Mouse (Mus musculus) gastrocnemius, adult 2 months (tissue): ENCODE data around the gene Kcnk5. TPM values are rescaled to one million over a fixed set of nuclear protein-coding genes. Genes with fewer than 3 reads are reported as not detected.

Source experiments
- DNase-seq: peaks from one replicate; pipeline ENCODE4 v3.0.0; 2022
- H3K27ac ChIP-seq: fragments of 200-600 bp; 2 replicates; pipeline ENCODE4 v1.8.1; 2022; ENCODE audit warnings: mild to moderate bottlenecking
- H3K4me3 ChIP-seq: fragments of 200-600 bp; 2 replicates; pipeline ENCODE4 v1.8.1; 2022; ENCODE audit warnings: mild to moderate bottlenecking, moderate library complexity
- CTCF ChIP-seq: fragments of 200-600 bp; IDR thresholded peaks from 2 replicates; pipeline ENCODE4 v1.8.1; 2022; ENCODE audit warnings: antibody characterized with exemption, mild to moderate bottlenecking, moderate library complexity
- intact Hi-C: fragments of 180-260 bp; cut with DNase I; formaldehyde crosslinking; loops from one replicate; pipeline ENCODE4 v1.15.1; 2025
- total RNA-seq, 2 experiments: library from RNA; stranded (reverse); gene quantifications; 2 replicates each; pipeline ENCODE4 v1.2.3; 2021

The Kcnk5 gene
- total RNA-seq, 2 experiments from 2014 or later = 0.48 to 0.73 TPM

DNA sequence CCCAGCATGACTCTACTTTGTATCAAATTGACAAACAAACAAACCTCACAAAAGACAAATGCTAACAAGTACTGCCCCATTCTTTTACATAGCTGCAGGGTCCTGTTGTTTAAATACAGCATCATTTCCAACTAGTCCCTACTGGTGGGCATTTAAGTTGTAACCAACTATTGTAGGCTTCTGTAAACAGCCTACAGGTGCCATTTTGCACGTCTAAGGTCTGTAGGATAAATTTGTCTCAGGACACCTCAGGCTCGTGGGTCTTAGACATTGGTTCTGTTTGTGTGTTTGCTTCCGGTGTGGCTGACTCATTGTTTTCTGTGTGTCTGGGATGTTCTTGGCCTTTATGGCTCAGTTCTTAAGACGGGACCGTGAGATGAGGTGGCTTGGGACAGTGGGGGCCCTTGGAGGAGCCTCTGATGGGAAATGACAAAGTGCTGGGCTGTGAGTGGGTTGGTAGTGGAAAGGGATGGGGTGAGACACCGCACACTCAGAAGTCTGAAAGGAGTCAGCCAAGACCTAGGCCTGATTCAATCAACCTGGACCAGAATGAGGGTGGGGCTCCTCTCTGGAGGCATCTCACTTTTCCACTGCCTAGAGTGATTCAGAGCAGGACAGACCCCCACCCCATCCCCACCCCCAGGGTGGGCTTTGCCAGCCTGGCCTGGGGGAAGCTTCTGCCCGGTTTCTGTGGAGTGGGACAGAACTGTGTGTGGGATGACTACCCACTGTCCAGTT, 35.1 kb upstream of the Kcnk5 start:
- DNase-seq = no peak
- intact Hi-C loops = no loop called here

DNA sequence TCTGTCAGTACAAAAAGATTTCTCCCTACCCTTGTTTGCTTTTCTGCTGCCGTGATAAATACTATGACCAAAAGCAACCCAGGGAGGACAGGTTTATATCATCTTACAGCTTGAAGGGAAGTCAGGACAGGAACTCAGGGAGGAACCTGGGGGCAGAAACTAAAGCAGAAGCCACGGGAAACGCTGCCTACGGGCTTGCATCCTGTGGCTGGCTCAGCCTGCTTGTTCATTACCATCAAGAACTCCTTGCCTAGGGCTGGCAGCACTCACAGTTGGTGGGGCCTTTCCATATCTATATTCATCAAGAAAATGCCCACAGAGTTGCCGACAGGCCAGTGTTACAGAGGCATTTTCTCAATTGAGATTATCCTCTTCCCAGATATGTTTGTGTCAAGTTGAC, 34.2 kb upstream of the Kcnk5 start:
- Histone ChIP-seq H3K4me3 (no peak overlapping the region), H3K27ac (no peak overlapping the region)
- DNase-seq = no peak
- TF ChIP-seq CTCF = no peak
- intact Hi-C loops = no loop called here

More for the DNA sequence above, 35.1 kb upstream of the Kcnk5 start:
- no peak for TF ChIP-seq CTCF
- Histone ChIP-seq H3K4me3 (no peak overlapping the region), H3K27ac (no peak overlapping the region)

DNA sequence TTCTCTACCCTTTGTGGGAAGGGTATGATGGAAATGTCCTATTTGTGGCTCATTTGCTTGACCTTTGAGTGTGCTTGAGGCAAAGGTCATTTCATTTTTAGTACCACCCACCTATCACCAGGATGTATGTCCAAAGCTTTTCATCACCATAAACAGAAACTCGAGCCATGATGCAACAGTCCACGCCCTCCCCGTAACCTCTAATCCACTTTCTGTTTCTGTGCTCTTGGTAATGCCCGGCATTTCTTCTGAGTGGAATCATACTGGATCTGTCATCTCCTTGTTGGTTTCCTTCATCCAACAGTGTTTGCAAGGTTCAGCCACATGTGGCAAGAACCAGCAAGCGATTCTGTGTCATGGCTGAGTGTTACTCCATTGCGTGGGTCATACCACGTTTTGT, 32.5 kb upstream of the Kcnk5 start:
- Histone ChIP-seq H3K4me3 (no peak overlapping the region), H3K27ac (no peak overlapping the region)
- no peak for DNase-seq
- intact Hi-C loops = no loop called here
- TF ChIP-seq CTCF = no peak

DNA sequence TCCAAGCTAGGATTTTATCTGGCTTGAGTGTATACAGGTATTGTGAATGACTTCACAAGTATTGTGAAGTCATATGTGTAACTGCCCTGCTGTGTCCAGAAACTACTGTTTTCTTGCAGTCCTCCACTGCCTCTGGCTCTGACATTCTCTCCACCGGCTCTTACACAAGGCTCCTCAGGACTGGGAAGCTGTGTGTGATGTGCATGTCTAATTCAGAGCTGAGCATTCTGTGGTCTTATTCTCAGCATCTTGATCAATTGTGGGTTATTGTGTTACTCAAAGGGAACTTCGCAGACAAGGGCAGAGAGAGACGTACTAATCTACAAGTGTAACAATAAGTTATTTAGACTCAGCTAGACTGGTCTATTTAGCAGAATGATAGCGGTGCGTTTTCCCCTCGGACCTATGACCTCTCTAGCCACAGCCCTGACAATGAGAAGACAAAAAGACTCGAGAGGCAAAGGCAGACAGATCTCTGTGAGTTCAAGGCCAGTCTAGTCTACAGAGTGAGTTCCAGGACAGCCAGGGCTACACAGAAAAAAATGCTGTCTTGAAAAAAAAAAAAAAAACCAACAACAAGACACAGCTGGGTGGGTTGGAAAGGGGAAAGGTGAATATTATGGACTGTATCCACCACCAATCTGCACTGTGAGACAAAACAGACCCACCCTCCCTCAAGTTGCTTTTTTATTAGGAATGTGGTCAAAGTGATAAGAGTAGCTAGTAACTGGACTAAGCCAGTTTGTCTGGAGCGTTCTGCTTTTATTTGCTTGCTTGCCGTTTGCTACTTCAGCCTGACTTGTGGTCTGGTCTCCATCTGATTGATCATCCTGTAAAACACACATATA, 30.4 kb upstream of the Kcnk5 start:
- H3K4me3 ChIP-seq = no peak overlapping the region
- H3K27ac ChIP-seq = no peak overlapping the region
- DNase-seq = no peak
- TF ChIP-seq CTCF = no peak
- intact Hi-C loops = no loop called here

DNA sequence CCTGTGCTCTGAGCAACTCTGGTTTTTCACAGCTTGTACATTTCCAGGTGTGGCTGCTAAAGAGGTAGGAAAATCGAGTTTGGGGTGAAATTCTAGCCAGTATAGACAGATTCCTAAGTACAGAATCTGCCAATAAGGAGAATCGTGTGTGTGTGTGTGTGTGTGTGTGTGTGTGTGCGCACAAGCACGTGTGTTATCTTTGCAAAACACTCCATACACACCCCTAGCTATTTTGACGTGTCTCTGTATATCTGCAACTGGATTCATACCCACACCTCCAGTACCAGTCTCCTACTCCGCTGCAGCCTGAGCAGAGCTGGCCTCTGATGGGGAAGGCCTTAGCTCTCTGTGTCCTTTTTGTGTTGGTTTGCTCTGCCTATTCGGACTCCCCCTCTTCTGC, 28.3 kb upstream of the Kcnk5 start:
- intact Hi-C loops = no loop called here
- no peak for DNase-seq
- H3K4me3 ChIP-seq = no peak overlapping the region
- no peak for TF ChIP-seq CTCF
- no peak overlapping the region for H3K27ac ChIP-seq

DNA sequence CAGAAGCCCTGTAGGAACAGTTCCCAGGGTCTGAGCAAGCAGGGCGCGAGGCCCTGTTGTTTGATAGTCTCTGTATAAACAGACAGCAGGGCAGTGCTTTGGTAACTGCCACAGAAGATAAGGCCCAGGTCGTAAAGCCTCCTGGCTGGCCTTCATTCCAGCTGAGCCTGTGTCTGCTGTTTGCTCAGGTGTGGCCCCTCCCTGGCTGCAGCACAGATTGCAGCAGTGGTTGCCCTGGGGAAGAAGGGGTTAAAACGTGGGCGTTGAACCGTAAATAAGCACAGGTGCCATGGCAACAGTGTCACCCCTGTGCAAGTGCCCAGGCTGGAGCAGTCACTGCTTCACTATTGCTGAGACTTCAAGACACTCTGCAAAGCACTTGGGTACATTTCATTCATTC, 26.8 kb upstream of the Kcnk5 start:
- no peak overlapping the region for H3K27ac ChIP-seq
- intact Hi-C loops = no loop called here
- H3K4me3 ChIP-seq = no peak overlapping the region
- TF ChIP-seq CTCF = no peak
- no peak for DNase-seq

DNA sequence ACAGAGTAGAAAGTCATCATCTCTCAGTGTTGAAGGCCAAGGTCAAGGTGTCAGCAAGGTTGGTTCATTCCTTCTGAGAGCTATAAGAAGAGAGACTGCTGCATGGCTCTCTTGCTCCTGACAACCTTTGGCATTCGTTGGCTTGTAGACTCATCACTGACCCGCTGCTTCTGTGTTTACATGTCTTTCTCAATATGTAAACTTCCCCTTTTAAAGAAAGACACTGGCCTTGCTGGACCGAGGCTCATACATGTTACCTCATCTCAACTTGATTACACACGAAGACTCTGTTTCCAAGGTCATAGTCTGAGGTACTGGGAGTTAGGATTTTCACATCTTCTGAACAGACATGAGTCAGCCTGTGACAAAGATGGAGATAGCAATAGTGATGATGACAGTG, 24.1 kb upstream of the Kcnk5 start:
- Histone ChIP-seq H3K27ac (no peak overlapping the region), H3K4me3 (no peak overlapping the region)
- no peak for TF ChIP-seq CTCF
- DNase-seq = no peak
- intact Hi-C loops = no loop called here

DNA sequence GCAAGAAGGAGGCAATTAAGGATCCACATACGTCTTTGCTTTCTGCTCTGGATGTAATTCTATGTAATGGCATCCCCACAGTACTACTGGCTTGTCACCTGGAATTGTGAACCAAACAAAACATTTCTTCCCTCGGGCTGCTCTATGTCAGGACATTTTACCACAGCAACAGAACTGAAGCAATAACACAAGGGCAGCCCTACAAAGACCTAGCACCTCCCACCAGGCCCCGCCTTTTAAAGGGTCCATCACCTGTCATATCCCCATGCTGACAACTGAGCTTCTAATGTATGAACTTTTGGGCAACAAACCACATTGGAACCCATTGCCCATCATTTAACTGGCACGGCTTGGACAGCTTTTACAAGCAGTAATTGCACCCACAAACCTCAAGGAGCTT, 21.7 kb upstream of the Kcnk5 start:
- Histone ChIP-seq H3K27ac (no peak overlapping the region), H3K4me3 (no peak overlapping the region)
- intact Hi-C loops = no loop called here
- DNase-seq = no peak
- TF ChIP-seq CTCF = no peak

DNA sequence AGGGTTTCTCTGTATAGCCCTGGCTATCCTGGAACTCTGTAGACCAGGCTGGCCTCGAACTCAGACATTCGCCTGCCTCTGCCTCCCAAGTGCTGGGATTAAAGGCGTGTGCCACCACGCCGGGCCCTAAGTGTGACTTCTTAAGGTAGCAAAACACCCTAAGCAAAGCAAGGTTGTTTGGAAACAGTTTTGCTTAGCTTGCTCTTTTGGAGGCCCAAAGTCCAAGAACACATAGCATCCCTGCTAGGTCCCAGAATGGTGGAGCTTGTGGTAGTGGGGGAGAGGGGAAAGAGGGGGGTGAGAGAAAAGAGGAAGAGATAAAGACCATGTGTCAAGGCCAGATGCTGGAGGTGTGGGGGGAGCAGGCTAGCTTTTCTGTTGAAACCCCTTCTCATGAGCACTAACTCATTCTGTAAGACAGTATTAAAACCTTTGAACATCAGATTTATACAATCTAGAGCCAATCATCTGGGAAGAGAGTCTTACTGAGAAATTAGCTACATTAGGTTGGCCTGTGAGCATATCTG, 21.1 kb upstream of the Kcnk5 start:
- intact Hi-C loops = no loop called here
- no peak for TF ChIP-seq CTCF
- H3K4me3 ChIP-seq = no peak overlapping the region
- DNase-seq = no peak
- no peak overlapping the region for H3K27ac ChIP-seq

DNA sequence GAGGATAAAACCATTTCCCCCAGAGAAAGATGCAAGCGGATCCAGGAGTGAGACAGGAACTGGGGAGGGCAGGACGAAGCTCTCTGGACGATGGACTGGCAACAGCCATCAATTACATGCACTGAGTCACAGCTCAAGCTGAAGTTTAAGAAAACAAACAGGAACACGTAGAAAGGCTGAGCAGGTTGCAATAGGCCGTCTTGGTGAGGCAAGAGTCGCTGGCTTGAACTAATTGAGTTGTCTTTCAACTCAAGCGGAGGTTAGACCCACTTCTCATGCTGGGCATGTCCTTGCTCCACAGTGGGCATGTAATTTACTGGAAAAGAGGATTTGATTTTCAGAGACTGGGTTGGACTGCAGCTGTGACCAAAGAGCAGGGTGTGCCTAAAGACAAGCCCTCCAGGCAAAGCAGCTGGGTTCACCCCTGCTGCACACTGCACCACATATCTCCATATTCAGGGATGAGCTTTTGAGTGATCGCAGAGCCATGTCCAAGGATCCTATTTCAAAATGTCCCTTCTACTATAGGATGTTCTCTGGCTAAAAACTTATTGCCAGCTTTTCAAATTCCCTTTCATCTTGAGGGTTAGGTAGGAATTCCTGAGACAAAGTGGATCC, 19.6 kb upstream of the Kcnk5 start:
- no peak for TF ChIP-seq CTCF
- Histone ChIP-seq H3K27ac (no peak overlapping the region), H3K4me3 (no peak overlapping the region)
- no peak for DNase-seq
- intact Hi-C loops = no loop called here

DNA sequence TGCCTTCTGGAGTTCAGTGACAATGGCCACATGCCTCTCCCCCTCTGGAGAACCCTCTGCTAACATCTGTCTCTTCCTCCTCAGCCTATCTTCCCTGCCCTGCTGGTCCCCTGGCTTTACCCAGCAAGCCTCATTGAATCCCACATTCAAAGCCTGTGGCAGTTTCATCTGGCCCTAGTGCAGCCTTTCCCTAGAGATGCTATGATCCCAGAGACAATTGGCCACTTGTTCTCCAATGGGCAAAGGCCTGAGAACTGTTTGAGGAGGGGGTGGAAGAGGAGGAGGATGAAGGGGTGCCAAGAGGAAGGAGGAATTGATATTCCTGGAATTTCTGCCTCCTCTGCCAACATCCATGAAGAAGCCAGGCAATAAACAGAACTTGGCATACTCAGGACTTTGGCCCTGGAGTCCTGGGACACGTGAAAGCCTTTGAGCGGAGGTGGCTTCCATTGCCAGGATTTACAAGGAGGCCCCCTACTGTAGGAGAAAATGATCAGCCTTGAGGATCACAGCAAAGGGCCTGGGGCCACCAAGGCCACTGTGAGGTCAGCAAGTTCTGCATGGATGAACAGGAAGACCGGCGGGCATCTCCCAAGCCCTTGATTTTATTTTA, 11.6 kb upstream of the Kcnk5 start:
- TF ChIP-seq CTCF = no peak

DNA sequence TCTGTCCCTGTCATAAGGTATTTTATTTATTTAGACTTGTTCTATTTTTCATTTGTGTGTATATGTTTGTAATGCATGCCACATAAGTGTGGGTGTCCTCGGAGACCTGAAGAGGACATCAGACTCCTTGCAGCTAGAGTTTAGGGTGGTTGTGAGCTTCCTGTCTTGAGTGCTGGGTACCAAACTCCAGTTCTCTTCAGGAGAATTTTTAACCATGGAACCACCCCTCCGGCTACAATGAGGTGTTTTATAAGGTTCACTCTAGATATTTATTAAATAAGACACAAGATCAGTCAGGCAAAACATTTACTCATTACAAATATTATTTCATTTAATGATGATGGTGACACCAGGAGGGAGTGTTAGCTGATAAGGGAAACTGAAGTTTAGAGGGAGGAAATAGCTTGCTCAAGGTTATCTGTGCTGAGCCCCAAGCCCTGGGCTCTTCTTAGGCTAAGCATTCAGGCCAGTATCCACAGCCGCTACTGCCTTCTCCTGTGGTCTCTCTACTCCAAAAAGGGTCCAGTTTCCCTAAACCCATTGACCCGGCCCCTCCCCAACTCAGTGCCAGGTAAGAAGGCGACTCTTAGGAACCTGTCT, 9.6 kb upstream of the Kcnk5 start:
- Histone ChIP-seq H3K27ac (no peak overlapping the region), H3K4me3 (no peak overlapping the region)
- no peak for DNase-seq
- intact Hi-C loops = no loop called here
- no peak for TF ChIP-seq CTCF

More for the DNA sequence above, 11.6 kb upstream of the Kcnk5 start:
- H3K27ac ChIP-seq = no peak overlapping the region
- DNase-seq = no peak
- intact Hi-C loops = no loop called here
- no peak overlapping the region for H3K4me3 ChIP-seq
